Mouse (Mus musculus): ENCODE data around the gene Oprl1. TPM values are rescaled to one million over a fixed set of nuclear protein-coding genes. Genes with fewer than 3 reads are reported as not detected.

The Oprl1 gene
- polyA plus RNA-seq, 1 experiment from 2014 or later = 0.84 TPM

DNA sequence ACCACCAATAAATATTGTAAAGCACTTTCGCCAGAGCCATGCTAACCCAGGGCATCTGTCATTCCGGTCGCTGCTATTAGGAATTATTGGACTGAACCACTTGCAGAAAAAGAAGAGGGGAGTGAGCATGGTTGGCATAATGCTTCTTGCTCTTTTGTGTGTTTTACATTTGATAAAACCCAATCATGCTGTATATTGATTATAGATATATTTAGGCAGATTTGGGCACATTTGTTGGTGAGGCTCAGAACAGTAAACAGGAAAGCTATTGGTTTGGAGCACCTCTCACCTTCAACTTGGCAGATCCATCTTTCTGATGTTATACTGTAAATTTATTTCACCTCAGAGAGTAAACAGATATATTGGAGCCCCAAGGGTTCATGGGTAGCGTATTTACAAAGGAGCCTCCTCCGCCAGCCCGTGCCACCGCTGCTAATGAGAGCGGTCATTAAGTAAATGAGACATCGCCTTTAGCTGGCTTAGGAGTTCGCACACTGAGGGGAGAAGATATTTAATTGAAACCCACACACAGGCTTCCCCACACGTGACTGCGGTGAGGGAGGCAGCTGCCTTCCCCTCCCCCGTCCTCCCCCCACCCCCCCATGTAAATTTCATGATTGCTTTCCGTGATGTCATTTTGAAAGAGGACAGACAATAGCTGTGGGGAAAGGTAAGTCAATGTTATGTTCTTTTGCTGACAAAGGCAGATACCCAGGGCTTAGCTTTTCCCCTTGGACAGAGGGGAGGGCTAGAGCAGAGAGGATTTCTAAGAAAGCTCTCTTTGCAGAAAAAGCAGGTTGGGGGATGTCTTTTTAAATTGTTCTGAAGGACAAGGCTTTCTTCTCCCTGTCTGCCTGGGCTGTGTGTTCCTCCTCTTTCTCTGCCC lies 52.1 kb downstream of the Oprl1 start:
- H3K4me3 ChIP-seq (replicated peaks) = no peak overlapping the region
- H3K4me1 ChIP-seq = peaks cover 10% of the 10 kb centered on the region
- H3K9ac ChIP-seq = no peak overlapping the region
- WGBS = 49% methylated on average over 14 of the region's 14 CpGs
- H3K4me2 ChIP-seq (replicated peaks) = no peak overlapping the region
- H3K27ac ChIP-seq (replicated peaks) = no peak overlapping the region
- ATAC-seq (ENCODE audit: insufficient number of reproducible peaks, low FRiP score, low TSS enrichment, low read depth) = peak; percentile 58; the same call in 1 of the 2 replicates
- 0 out of 2 replicates have a peak, but pooled peaks cover 3% of the 10 kb centered on the region for H3K27me3 ChIP-seq
- no peaks in the 10 kb centered on the region for H3K36me3 ChIP-seq
- no peaks in the 10 kb centered on the region for H3K9me3 ChIP-seq (replicated peaks)

DNA sequence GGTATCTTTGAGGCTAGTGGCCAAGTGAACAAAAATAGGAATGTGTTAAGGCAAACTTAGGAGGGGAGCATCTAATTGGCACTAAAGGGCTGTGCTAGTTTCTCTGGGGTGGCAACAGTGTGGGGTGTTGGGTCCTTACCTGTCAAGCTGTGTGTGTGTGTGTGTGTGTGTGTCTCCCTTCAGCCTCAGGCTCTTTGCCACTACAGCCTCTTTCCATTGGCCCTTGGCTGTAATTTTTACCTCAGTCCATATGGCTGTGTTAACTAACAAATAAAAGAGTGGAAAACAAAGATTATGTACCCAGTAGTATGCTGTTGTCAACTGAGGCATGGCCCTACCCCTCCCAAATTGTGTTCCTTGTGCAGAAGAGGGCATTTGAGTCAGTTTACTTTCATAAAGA lies 53.6 kb downstream of the Oprl1 start:
- H3K9me3 ChIP-seq (replicated peaks) = no peaks in the 10 kb centered on the region
- H3K4me3 ChIP-seq (replicated peaks) = no peak overlapping the region
- no peaks in the 10 kb centered on the region for H3K36me3 ChIP-seq
- H3K4me1 ChIP-seq = peaks cover 5% of the 10 kb centered on the region
- no peak overlapping the region for H3K4me2 ChIP-seq (replicated peaks)
- H3K27me3 ChIP-seq = 0 out of 2 replicates have a peak, but pooled peaks cover 3% of the 10 kb centered on the region
- no peak overlapping the region for H3K9ac ChIP-seq
- no peak for ATAC-seq (ENCODE audit: insufficient number of reproducible peaks, low FRiP score, low TSS enrichment, low read depth)
- H3K27ac ChIP-seq (replicated peaks) = no peak overlapping the region

DNA sequence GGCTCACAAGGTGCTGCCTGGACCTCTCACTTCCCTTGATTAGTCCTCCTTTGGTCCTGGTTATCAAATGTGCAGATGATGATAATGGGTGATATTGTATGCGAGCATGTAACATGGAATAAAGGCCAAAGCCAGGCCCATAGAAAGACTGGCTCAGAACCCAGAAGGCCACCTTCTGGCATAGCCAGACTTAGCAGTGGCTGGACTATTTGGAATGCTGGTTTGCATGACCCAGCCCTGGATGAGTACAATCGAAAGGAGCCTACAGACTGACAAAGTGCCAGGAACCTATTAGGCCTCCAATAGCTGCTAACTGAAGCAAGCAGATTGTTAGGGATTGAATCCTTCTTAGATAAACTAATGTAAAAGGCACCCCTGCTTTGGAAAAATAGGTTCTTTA lies 54.6 kb downstream of the Oprl1 start:
- Histone ChIP-seq H3K27me3 (no peaks in the 10 kb centered on the region), H3K27ac (replicated peaks) (no peak overlapping the region), H3K36me3 (no peaks in the 10 kb centered on the region), H3K9me3 (replicated peaks) (no peaks in the 10 kb centered on the region), H3K4me3 (replicated peaks) (no peak overlapping the region), H3K4me1 (no peaks in the 10 kb centered on the region), H3K9ac (no peak overlapping the region), H3K4me2 (replicated peaks) (no peak overlapping the region)
- 81% methylated on average over 2 of the region's 2 CpGs for WGBS
- ATAC-seq (ENCODE audit: insufficient number of reproducible peaks, low FRiP score, low TSS enrichment, low read depth) = no peak

Other genes starting within 250 kb of the Oprl1 start
- gene Abhd16b, start 221.8 kb upstream of the Oprl1 start, polyA plus RNA-seq (2015; fragmentation: Nextera tagmentation; extraction: Ambion mirVana) = 0.18 and 0.24 TPM in 2 replicates
- gene Tpd52l2, start 217.9 kb upstream of the Oprl1 start, polyA plus RNA-seq (2015; fragmentation: Nextera tagmentation; extraction: Ambion mirVana) = 166 and 173 TPM in 2 replicates
- 87.7 and 92.0 TPM in 2 replicates for gene Dnajc5, start 194.5 kb upstream of the Oprl1 start, polyA plus RNA-seq (2015; fragmentation: Nextera tagmentation; extraction: Ambion mirVana)
- gene Uckl1, start 130.1 kb upstream of the Oprl1 start, polyA plus RNA-seq (2015; fragmentation: Nextera tagmentation; extraction: Ambion mirVana) = 50.7 and 55.7 TPM in 2 replicates
- gene Prpf6, start 123.1 kb upstream of the Oprl1 start, polyA plus RNA-seq (2015; fragmentation: Nextera tagmentation; extraction: Ambion mirVana) = 60.4 and 63.6 TPM in 2 replicates
- 62.1 and 74.8 TPM in 2 replicates for gene Zfp512b, start 122.2 kb upstream of the Oprl1 start, polyA plus RNA-seq (2015; fragmentation: Nextera tagmentation; extraction: Ambion mirVana)
- 13.3 and 15.6 TPM in 2 replicates for gene Samd10, start 115.8 kb upstream of the Oprl1 start, polyA plus RNA-seq (2015; fragmentation: Nextera tagmentation; extraction: Ambion mirVana)
- 0.24 and 0.31 TPM in 2 replicates for gene Gm29797, start 58.0 kb upstream of the Oprl1 start, polyA plus RNA-seq (2015; fragmentation: Nextera tagmentation; extraction: Ambion mirVana)
- 65.1 and 75.3 TPM in 2 replicates for gene Sox18, start 43.4 kb upstream of the Oprl1 start, polyA plus RNA-seq (2015; fragmentation: Nextera tagmentation; extraction: Ambion mirVana)
- 24.0 and 25.7 TPM in 2 replicates for gene Tcea2, start 34.7 kb upstream of the Oprl1 start, polyA plus RNA-seq (2015; fragmentation: Nextera tagmentation; extraction: Ambion mirVana)
- gene Rgs19, start 21.0 kb upstream of the Oprl1 start, polyA plus RNA-seq (2015; fragmentation: Nextera tagmentation; extraction: Ambion mirVana) = 72.2 and 79.7 TPM in 2 replicates
- gene Lkaaear1, start 16.6 kb upstream of the Oprl1 start, polyA plus RNA-seq (2015; fragmentation: Nextera tagmentation; extraction: Ambion mirVana) = not detected in 2 replicates
- 0.58 and 0.92 TPM in 2 replicates for gene Myt1, start 48.3 kb downstream of the Oprl1 start, polyA plus RNA-seq (2015; fragmentation: Nextera tagmentation; extraction: Ambion mirVana)
- gene Pcmtd2, start 122.8 kb downstream of the Oprl1 start, polyA plus RNA-seq (2015; fragmentation: Nextera tagmentation; extraction: Ambion mirVana) = 34.8 and 36.8 TPM in 2 replicates
- 59.5 and 62.8 TPM in 2 replicates for gene Polr3k, start 149.3 kb downstream of the Oprl1 start, polyA plus RNA-seq (2015; fragmentation: Nextera tagmentation; extraction: Ambion mirVana)